Mouse (Mus musculus) heart, adult 2 months (tissue): Measurements from ENCODE around the gene Esr1.

Source experiments
- CTCF ChIP-seq: fragments of 200-600 bp; IDR thresholded peaks from 2 replicates; pipeline ENCODE4 v1.8.1; 2022; ENCODE audit warnings: antibody characterized with exemption, mild to moderate bottlenecking, moderate library complexity
- EP300 ChIP-seq: fragments of 200-500 bp; IDR thresholded peaks from 2 replicates; pipeline ENCODE4 v1.6.1; 2011; ENCODE audit warnings: low read depth, low read length, control low read depth; ENCODE audit not compliant: insufficient read depth
- POLR2A ChIP-seq: fragments of 200-500 bp; IDR thresholded peaks from 2 replicates; pipeline ENCODE4 v1.6.1; 2011; ENCODE audit warnings: mild to moderate bottlenecking, low read depth, low read length, control low read depth; ENCODE audit not compliant: insufficient read depth

- TF ChIP-seq CTCF (no peak), POLR2A (no peak), EP300 (no peak)
Observed at GRCm38 (mm10) chr10:4625300-4625699, 13.9 kb downstream of the Esr1 start.
